Mouse (Mus musculus) midbrain, postnatal 0 days (tissue): ENCODE results near the gene Osm. TPM values are rescaled to one million over a fixed set of nuclear protein-coding genes. Genes with fewer than 3 reads are reported as not detected.

Source experiments
- ATAC-seq: fragments of 200-750 bp; cut with Nextera tagmentation; 2 replicates; pipeline ENCODE4 v1.8.0; 2017; ENCODE audit warnings: moderate number of reproducible peaks, mild to moderate bottlenecking, moderate TSS enrichment, moderate library complexity; ENCODE audit not compliant: low FRiP score
- DNase-seq: peaks from one replicate; pipeline ENCODE4 v3.0.0-alpha.2; 2015; ENCODE audit warnings: low spot score
- H3K27ac ChIP-seq: fragments of 300-500 bp; sonication (generic); 2 replicates; pipeline ENCODE4 v1.5.1; 2014; ENCODE audit warnings: low read depth, mild to moderate bottlenecking, low read length, mixed read lengths
- H3K27me3 ChIP-seq: fragments of 300-500 bp; sonication (generic); 2 replicates; pipeline ENCODE4 v1.6.1; 2014; ENCODE audit warnings: low read length, control low read depth, mixed read lengths; ENCODE audit not compliant: insufficient read depth
- H3K36me3 ChIP-seq: fragments of 300-500 bp; sonication (generic); 2 replicates; pipeline ENCODE4 v1.6.1; 2014; ENCODE audit warnings: low read length, control low read depth, mixed read lengths; ENCODE audit not compliant: insufficient read depth
- H3K4me1 ChIP-seq: fragments of 300-500 bp; sonication (generic); 2 replicates; pipeline ENCODE4 v1.6.1; 2014; ENCODE audit warnings: mild to moderate bottlenecking, control low read depth, antibody characterized with exemption, low read length, mixed read lengths; ENCODE audit not compliant: insufficient read depth
- H3K4me2 ChIP-seq: fragments of 300-500 bp; sonication (generic); 2 replicates; pipeline ENCODE4 v1.6.1; 2014; ENCODE audit warnings: low read depth, mild to moderate bottlenecking, low read length, mixed read lengths; ENCODE audit not compliant: poor library complexity, severe bottlenecking
- H3K4me3 ChIP-seq: fragments of 300-500 bp; sonication (generic); 2 replicates; pipeline ENCODE4 v1.5.1; 2014; ENCODE audit warnings: low read depth, mild to moderate bottlenecking, low read length, moderate library complexity
- H3K9ac ChIP-seq: fragments of 300-500 bp; sonication (generic); replicated peaks from 2 replicates; pipeline ENCODE4 v1.6.1; 2014; ENCODE audit warnings: mild to moderate bottlenecking, low read length, moderate library complexity, mixed read lengths; ENCODE audit not compliant: poor library complexity, severe bottlenecking
- H3K9me3 ChIP-seq: fragments of 300-500 bp; sonication (generic); 2 replicates; pipeline ENCODE4 v1.6.1; 2016; ENCODE audit warnings: low read length, control low read depth
- CTCF ChIP-seq: IDR thresholded peaks from 2 replicates; pipeline ENCODE4 v1.5.1; 2016; ENCODE audit warnings: antibody characterized with exemption, mild to moderate bottlenecking
- WGBS: fragments of 180-500 bp; shearing (Covaris S2); extraction: QIAGEN DNeasy Blood & Tissue Kit; methylation state at CpG from one replicate; pipeline ENCODE4 v1.1.7; 2014; 5-methylcytosine and 5-hydroxymethylcytosine counted together
- polyA plus RNA-seq: library from polyadenylated mRNA; unstranded; fragments of >200 nt; fragmentation: Nextera tagmentation; extraction: Ambion mirVana; gene quantifications from 2 replicates; pipeline ENCODE4 v1.2.1, GENCODE M21; 2015
- total RNA-seq: library from RNA; depleted of rRNA; stranded (reverse); fragments of >200 nt; gene quantifications from 2 replicates; pipeline ENCODE4 v1.2.3, GENCODE M21; 2014

Osm gene
- total and polyA plus RNA-seq, 2 experiments from 2014 or later = 0.14 to 0.16 TPM

GRCm38 (mm10) chr11:4257756-4258155 lies 21.5 kb downstream of the Osm start:
- H3K4me1 ChIP-seq = 0 out of 2 replicates have a peak, but pooled peaks cover 5% of the 10 kb centered on the region
- 48% methylated on average over 5 of the region's 5 CpGs for WGBS
- H3K4me3 ChIP-seq = no peak overlapping the region
- ATAC-seq (no peak), DNase-seq (no peak)
- H3K9me3 ChIP-seq = no peaks in the 10 kb centered on the region
- H3K9ac ChIP-seq = no peak overlapping the region
- no peak overlapping the region for H3K27ac ChIP-seq
- TF ChIP-seq CTCF = no peak
- H3K36me3 ChIP-seq = no peaks in the 10 kb centered on the region
- no peak overlapping the region for H3K4me2 ChIP-seq
- H3K27me3 ChIP-seq = peaks cover 5% of the 10 kb centered on the region; the same call in 1 of the 2 replicates

GRCm38 (mm10) chr11:4258657-4259082 lies 22.4 kb downstream of the Osm start:
- peak; percentile 66; the same call in 1 of the 2 replicates for ATAC-seq
- no peak overlapping the region for H3K9ac ChIP-seq
- under 1% methylated on average over 7 of the region's 7 CpGs for WGBS

GRCm38 (mm10) chr11:4260463-4261187 lies 24.4 kb downstream of the Osm start:
- peak; percentile 17 for DNase-seq
- H3K27me3 ChIP-seq = peaks cover 19% of the 10 kb centered on the region

More at GRCm38 (mm10) chr11:4258657-4259082, 22.4 kb downstream of the Osm start:
- 0 out of 2 replicates have a peak, but pooled peaks cover 5% of the 10 kb centered on the region for H3K4me1 ChIP-seq
- no peaks in the 10 kb centered on the region for H3K36me3 ChIP-seq
- H3K4me3 ChIP-seq = no peak overlapping the region
- H3K27ac ChIP-seq = no peak overlapping the region
- TF ChIP-seq CTCF = peak; percentile 97
- DNase-seq = peak; percentile 83
- H3K4me2 ChIP-seq = peak overlapping the region; percentile 52
- no peaks in the 10 kb centered on the region for H3K9me3 ChIP-seq
- H3K27me3 ChIP-seq = peaks cover 5% of the 10 kb centered on the region; the same call in 1 of the 2 replicates

GRCm38 (mm10) chr11:4261188-4261494 lies 24.9 kb downstream of the Osm start:
- Histone ChIP-seq H3K9me3 (no peaks in the 10 kb centered on the region), H3K4me2 (no peak overlapping the region), H3K27ac (no peak overlapping the region), H3K4me1 (0 out of 2 replicates have a peak, but pooled peaks cover 5% of the 10 kb centered on the region), H3K36me3 (no peaks in the 10 kb centered on the region), H3K4me3 (no peak overlapping the region), H3K9ac (no peak overlapping the region), H3K27me3 (peaks cover 24% of the 10 kb centered on the region)
- 0 out of 2 replicates have a peak, but pooled peaks have one; percentile 4 for ATAC-seq
- 48% methylated on average over 7 of the region's 7 CpGs for WGBS
- TF ChIP-seq CTCF = peak; percentile 54
- DNase-seq = peak; percentile 54

More at GRCm38 (mm10) chr11:4260463-4261187, 24.4 kb downstream of the Osm start:
- Histone ChIP-seq H3K36me3 (no peaks in the 10 kb centered on the region), H3K9me3 (no peaks in the 10 kb centered on the region), H3K27ac (no peak overlapping the region), H3K4me2 (no peak overlapping the region; the same call in 1 of the 2 replicates), H3K4me1 (0 out of 2 replicates have a peak, but pooled peaks cover 5% of the 10 kb centered on the region), H3K4me3 (no peak overlapping the region), H3K9ac (no peak overlapping the region)
- ATAC-seq = peak; percentile 5; the same call in 1 of the 2 replicates
- 37% methylated on average over 14 of the region's 14 CpGs for WGBS
- no peak for TF ChIP-seq CTCF

DNA sequence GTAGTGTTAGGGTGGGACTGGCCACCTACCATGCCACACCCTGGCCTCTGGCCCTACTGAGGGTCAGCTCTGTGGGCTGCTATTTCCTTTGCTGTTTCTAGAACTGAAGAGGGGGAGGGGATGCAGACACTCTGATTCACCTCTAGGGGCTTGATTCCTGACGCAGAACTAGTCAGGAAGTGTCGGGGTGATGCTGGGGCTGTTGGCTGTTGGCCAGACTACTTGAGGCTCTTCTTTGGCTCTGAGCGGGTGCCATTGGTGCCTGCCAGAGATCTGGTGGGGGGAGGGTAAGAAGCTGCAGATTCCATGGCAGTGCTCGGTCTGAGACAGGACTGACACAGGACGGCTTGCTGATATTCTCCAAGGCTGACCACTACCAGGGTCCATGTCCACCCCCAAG lies 25.7 kb downstream of the Osm start:
- DNase-seq = peak; percentile 86
- Histone ChIP-seq H3K9ac (no peak overlapping the region), H3K4me1 (0 out of 2 replicates have a peak, but pooled peaks cover 5% of the 10 kb centered on the region), H3K27me3 (peaks cover 30% of the 10 kb centered on the region), H3K36me3 (no peaks in the 10 kb centered on the region), H3K27ac (no peak overlapping the region), H3K4me3 (no peak overlapping the region), H3K9me3 (no peaks in the 10 kb centered on the region), H3K4me2 (no peak overlapping the region)
- peak; percentile 65 for TF ChIP-seq CTCF
- 34% methylated on average over 5 of the region's 5 CpGs for WGBS
- ATAC-seq = 0 out of 2 replicates have a peak, but pooled peaks have one; percentile 8

DNA sequence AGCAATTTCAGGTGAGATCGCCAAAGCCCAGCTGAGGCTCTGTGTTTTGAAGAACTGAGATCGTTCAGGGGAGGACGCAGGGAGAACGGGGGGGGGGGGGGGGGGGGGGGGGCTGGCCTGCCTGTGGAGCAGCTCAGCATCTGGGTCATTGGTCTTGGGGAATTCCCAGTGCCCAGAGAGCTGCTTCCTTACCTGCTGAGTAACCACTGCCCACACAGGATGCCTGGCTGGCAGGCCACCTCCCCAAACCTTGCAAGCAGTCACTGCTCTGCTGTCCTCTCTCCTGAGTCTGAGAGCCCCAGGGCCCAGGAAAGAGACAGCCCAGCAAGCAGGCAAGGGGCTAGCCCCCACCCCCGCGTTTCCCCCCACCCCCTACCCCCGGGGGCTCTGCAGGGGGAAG lies 26.6 kb downstream of the Osm start:
- peaks cover 36% of the 10 kb centered on the region for H3K27me3 ChIP-seq
- H3K9me3 ChIP-seq = no peaks in the 10 kb centered on the region
- H3K4me1 ChIP-seq = 0 out of 2 replicates have a peak, but pooled peaks cover 5% of the 10 kb centered on the region
- WGBS = 20% methylated on average over 5 of the region's 7 CpGs
- no peak overlapping the region for H3K27ac ChIP-seq
- no peaks in the 10 kb centered on the region for H3K36me3 ChIP-seq
- TF ChIP-seq CTCF = no peak
- DNase-seq = no peak
- no peak overlapping the region for H3K9ac ChIP-seq
- no peak overlapping the region for H3K4me2 ChIP-seq
- no peak for ATAC-seq
- no peak overlapping the region for H3K4me3 ChIP-seq
